Mouse (Mus musculus): ENCODE results near the gene Caln1.

DNA sequence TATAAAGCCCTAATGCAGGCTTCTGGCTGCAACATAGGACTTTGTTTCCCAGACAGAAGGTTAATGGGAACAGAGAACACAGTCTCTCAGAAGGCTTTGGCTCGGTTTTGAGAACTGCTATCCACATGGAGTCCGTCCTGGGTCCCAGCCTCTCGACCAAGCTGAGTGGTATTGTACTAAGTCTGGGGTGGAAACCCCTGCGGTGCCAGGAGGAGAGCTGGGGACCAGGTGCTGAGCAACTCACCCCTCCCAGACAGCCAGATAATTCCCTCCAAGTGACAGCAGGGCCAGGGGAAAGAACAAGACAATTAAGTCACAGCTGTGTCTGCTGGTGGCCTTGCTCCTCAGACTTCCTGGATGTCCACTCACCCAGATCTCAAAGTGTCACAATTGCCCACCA lies 339.4 kb downstream of the Caln1 start:
- TF ChIP-seq CHD2 (IDR thresholded peaks at IDR 0.05; ENCODE audit: low read depth, low read length) (no peak), ZNF384 (IDR thresholded peaks at IDR 0.05; ENCODE audit: low read depth, low read length) (no peak), ZC3H11A (IDR thresholded peaks at IDR 0.05; ENCODE audit: borderline replicate concordance, low read depth, low read length) (no peak), MAFK (IDR thresholded peaks at IDR 0.05; ENCODE audit: insufficient read depth, low read depth, low read length) (no peak), HCFC1 (IDR thresholded peaks at IDR 0.05; ENCODE audit: borderline replicate concordance, insufficient read depth, low read length) (no peak)
